Mouse (Mus musculus) skeletal muscle tissue, adult 2 months (tissue): Measurements from ENCODE around the gene Dynlt1c.
"Not testable (repeated sequence)": the region's sequence is repeated elsewhere in the genome, so short reads cannot be mapped to it uniquely, and the experiment has no call there.

Source experiments
- DNase-seq: peaks from one replicate; pipeline ENCODE4 v3.0.0-alpha.2; 2012; ENCODE audit warnings: low read depth, low spot score

The Dynlt1c gene

DNA sequence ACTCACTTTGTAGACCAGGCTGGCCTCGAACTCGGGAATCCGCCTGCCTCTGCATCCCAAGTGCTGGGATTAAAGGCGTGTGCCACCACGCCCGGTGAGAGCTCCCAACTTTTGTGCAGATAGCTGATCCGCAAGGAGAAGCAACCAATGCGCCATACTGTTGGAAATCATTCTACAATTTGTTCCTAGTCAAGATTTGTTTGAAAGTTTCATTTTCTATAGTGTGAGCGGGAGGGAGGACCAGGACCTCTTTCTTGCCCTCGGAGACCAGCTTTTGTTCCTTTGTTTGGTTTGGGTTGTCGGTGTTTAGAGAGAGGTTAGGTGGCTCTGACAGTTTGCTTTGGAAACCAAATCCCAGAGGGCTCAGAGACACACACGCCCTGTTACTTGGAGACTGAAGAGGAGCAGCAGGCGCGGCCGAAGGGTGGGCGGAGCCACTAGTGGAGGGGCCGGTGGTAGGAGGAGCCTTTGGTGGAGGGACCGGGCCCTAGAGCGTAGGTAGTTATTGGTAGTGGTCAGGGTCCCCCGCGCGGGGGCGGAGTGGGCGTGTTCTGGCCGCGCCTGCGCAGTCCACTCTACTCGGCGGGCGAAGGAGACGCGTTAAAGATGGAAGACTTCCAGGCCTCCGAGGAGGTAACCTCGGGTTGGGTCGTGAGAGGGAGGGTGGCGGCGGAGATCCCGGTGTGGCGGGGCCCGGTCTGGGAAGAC, at the start of gene Dynlt1c:
Gene Dynlt1c (plus strand): TSS at position 468 of the 708 bp plus-strand sequence.
- DNase-seq: peak; percentile 91

GRCm38 (mm10) chr17:6553798-6554197, 47.7 kb upstream of the Dynlt1c start:
- not testable (repeated sequence) for DNase-seq

GRCm38 (mm10) chr17:6554243-6554642, 47.2 kb upstream of the Dynlt1c start:
- DNase-seq: not testable (repeated sequence)

- not testable (repeated sequence) for DNase-seq
These were observed 41.9 kb upstream of the Dynlt1c start for GRCm38 (mm10) chr17:6559447-6560133.

DNA sequence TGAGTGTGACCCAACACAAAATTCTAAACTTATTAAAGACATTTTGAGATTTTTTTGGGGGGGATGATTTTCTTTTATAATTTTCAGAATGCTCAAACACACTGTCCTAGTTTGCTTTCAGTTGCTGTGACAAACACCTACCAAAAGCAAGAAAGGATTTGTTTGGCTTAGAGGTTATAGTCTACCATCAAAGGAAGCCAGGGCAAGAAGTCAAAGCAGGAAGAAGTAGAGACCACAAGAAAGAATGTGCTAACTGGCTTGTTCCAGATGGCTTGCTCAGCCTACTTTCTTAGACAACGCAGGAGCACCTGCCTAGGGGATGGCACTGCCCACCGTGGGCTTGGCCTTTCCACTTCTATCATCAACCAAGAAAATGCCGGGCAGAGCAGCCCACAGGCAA, 36.6 kb upstream of the Dynlt1c start:
- not testable (repeated sequence) for DNase-seq

DNA sequence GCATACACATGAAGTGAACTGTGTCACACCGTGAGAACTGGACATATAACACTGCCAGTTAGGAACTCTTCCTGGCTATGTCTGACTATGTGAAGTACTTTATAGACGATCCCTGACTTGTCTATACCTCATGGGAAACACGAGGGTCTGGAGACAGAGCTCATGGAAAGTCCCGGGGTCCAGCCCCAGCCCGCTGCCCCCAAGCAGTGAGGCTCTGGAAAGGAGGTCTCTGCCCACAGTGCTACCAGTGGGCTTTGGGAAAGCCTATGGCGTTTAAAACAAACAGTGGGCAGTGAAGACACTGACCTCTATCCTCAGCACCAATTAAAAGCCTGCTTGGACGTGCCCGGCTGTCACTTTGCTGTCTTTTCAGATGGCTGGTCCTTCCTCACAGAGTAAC, 33.6 kb upstream of the Dynlt1c start:
- DNase-seq: not testable (repeated sequence)

GRCm38 (mm10) chr17:6571296-6571695, 30.2 kb upstream of the Dynlt1c start:
- not testable (repeated sequence) for DNase-seq

DNA sequence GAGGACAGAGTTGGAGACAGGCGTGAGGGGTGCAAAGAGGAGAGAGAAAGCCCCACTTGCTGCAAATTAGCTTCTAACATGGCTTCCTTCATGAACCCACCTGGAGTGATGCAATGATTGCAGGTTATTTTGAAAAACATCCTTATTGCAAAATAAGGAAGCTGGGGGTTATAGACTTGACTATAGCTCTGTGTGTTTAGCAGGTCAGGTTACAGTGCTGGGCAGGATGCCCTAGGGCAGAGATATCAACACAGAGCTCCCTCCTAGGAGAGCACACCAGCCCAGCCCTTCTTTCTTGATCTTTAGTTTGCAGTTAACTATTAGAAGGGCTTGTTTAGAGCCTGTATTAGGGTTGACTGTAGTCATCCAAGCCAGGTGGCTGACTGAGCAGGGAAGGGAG, 29.3 kb upstream of the Dynlt1c start:
- DNase-seq: not testable (repeated sequence)

- DNase-seq: not testable (repeated sequence)
These were observed 26.1 kb upstream of the Dynlt1c start for GRCm38 (mm10) chr17:6575376-6575775.

DNA sequence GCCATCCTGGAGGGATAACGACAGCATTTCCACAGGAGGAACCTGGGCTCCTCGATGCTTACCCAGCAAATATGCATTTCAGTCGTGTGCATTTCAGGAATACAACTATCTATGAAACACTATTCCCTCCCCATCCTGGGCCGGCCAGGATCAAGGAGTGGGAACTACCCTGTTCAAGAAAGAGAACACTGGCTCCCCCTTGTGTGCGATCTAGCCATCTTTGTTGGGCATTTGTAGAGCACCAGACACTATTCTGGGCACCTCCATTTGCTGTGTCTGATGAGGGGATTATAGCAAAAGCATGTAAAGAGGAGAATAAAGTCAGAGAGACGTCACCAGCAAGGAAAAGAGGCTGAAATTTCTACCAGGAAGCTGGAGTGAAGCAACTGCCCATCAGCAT, 12.8 kb upstream of the Dynlt1c start:
- not testable (repeated sequence) for DNase-seq

GRCm38 (mm10) chr17:6592109-6592508, 9.4 kb upstream of the Dynlt1c start:
- not testable (repeated sequence) for DNase-seq

DNA sequence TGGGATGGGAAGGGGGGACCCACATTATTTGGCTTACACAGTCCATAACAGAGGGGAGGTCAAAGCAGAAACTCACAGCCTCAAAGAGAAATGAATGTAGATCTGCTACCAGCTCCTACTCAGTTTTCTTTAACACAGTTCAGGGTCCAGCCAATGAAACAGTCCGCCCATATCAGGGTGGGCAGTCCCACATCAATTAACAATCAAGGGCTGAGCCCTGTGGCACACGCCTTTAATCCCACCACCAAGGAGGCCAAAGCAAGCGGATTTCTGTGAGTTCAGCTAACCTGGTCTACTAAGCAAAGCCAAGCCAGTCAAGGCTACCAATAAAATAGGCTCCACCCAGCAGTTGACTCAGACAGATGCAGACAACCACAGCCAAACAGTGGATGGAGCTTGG, 7.6 kb upstream of the Dynlt1c start:
- DNase-seq: not testable (repeated sequence)

DNA sequence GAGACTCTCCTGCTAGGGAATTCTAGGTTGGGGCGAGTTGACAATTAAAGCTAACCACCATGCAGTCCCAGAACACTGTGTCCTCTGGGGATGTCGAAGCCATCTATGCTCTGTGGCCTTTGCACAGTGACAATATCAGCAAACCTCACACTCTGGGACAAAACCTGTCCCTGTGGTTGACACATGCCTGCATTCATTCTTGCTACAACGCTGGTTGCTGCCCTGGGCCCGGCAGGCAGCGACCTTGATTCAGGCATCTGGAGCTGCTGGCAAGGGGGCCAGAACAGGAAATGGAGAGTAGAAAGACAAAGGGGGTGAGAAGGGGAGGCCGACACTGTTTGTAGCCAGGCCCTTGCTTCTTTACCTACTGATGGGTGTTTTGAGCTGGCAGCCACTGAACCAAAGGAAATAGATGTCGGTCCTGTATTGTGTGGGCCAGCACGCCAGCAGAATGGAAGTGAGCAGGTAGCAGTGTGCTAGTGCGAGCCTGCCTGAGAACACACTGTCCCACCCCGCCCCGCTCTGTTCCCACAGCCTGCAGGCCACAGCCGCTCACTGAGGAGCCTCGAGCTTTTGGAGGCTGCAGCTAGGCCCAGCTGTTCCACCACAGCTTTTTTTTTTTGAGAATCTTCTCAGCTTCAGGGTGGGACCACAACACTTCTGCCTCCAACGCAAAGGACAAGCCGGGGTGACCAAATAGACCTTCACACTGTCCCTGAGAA, 5.5 kb upstream of the Dynlt1c start:
- DNase-seq: not testable (repeated sequence)

DNA sequence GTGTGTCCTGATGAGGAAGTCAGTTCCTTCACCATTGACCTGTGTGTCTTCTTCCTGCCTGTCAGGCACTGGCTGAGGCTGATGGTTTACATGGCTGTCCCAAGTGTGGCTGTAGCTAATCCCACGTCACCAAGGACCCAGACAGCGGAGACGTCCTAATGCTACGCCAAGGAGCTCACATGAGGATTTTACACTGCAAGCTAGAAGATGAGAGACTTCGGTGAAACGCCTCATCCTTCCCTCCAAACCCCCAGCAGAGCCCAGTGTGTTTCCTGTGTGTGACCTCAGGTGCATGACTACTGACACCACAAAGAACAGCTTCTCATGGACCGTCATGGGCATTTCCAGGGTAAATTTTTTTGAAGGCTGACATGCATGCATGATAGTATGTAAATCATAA, 3.1 kb upstream of the Dynlt1c start:
- DNase-seq: not testable (repeated sequence)

- not testable (repeated sequence) for DNase-seq
These were observed 1.1 kb upstream of the Dynlt1c start for GRCm38 (mm10) chr17:6600216-6600911.

- not testable (repeated sequence) for DNase-seq
These were observed 734 bp downstream of the Dynlt1c start for GRCm38 (mm10) chr17:6602205-6602604.

DNA sequence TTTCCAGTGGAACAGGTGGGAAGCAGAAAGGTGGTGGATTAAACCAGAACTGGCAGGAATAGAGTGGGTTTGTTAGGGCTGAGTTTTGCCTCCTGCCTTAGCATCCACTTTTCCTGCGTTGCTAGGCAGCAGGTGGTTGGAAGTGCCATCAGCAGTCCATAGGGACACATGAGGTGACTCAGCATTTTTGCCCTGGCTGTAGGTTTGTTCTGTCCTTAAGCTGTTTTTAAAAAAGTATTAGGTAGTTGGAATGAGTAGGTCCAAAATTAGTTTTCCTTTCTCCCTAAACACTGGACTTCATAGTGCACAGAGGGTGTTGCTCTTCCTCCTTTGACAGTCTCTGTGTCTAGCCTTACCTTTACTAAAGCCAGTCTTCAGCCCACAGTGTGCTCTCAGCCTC, 3.9 kb downstream of the Dynlt1c start:
- DNase-seq: not testable (repeated sequence)

DNA sequence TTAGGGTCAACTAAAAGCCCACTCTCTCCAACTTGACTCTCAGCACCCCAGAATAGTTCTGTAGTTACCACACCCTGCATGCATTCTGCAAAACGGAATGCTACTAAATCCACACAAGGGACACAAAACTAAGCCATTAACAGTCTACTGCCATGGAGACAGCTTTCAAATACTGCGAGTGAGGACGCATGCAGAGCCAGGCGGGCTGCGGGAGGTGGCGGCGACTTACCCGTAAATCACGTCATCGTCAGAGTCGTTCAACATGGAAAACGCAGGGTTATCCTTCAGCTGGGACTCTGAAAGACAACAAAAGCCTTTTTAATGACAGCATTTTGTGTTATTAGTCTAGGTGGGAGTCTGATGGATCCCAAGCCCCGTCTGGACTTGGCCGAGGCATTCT, 12.1 kb downstream of the Dynlt1c start:
- not testable (repeated sequence) for DNase-seq

DNA sequence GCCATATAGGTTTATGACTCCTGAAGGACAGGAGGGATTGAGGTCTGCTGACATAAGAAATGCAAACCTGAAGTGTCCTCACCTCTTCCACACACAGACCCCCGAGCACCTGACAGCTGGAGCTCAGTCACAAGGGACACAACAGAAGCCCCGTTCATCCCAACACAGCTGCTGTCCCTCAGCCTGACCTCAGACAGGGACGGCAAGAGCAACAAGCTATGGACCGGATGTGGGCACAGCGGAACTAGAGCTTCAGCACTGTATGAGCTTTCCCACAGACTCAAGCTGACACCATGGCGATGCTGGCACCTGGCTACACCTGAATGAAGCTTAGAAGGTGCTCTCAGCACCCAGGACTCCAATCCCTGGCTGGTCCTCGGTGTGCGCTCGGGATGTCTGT, 12.8 kb downstream of the Dynlt1c start:
- not testable (repeated sequence) for DNase-seq

DNA sequence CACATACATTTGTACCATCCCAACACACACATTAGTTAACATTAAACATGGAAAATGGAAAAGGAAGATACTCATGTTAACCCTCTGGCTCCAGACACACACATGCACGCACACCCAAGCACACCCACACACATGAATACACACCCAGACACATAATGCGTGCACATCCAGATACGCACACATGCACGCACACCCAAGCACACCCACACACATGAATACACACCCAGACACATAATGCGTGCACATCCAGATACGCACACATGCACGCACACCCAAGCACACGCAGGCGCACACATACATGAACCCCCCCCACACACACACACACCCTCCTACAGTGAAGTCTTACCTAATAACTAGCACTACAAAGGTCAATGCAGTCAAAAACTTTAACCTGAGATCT, 15.3 kb downstream of the Dynlt1c start:
- not testable (repeated sequence) for DNase-seq

- DNase-seq: not testable (repeated sequence)
These were observed 16.4 kb downstream of the Dynlt1c start for GRCm38 (mm10) chr17:6617689-6618400.
